Mouse (Mus musculus) splenic B cell, adult 2 months (primary cell): ENCODE results near the gene Mllt10.

ENCODE experiments used
- DNase-seq: peaks from one replicate; pipeline ENCODE4 v3.0.0-alpha.2; 2011; ENCODE audit warnings: low read depth, low spot score
- H3K27me3 ChIP-seq: 2 replicates; pipeline ENCODE4 v1.6.1; 2012; ENCODE audit warnings: mild to moderate bottlenecking, low read length, moderate library complexity, mixed read lengths; ENCODE audit not compliant: control insufficient read depth, poor library complexity, insufficient read depth, severe bottlenecking
- H3K36me3 ChIP-seq: 2 replicates; pipeline ENCODE4 v1.6.1; 2012; ENCODE audit warnings: mild to moderate bottlenecking, low read length, moderate library complexity, mixed read lengths; ENCODE audit not compliant: control insufficient read depth, poor library complexity, insufficient read depth, severe bottlenecking

Gene Mllt10

GRCm38 (mm10) chr2:18045143-18045780, 9.8 kb upstream of the Mllt10 start:
- H3K27me3 ChIP-seq = peaks cover 2% of the 10 kb centered on the region; the same call in 1 of the 2 replicates
- no peaks in the 10 kb centered on the region for H3K36me3 ChIP-seq
- DNase-seq = no peak

DNA sequence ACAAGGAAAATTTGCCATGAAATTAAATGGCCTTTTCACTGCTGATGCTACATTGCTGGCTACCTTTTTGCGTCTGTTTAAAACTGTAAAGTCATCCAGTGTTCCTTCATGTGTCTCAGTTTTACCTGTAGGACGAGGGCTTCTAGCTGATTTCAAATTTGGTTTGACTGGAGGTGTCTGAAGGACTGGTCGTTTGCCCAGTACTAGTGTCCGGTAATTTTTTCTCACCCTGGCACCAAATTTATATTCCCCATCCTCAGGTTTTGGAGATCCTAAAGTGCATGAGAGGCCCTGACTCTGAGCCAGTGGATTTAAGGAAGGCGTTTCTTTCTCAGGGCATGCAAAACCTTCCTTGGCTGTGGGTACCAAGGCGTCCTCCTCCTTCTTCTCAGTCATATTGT, 9.3 kb upstream of the Mllt10 start:
- Histone ChIP-seq H3K27me3 (peaks cover 2% of the 10 kb centered on the region; the same call in 1 of the 2 replicates), H3K36me3 (no peaks in the 10 kb centered on the region)
- DNase-seq = no peak

DNA sequence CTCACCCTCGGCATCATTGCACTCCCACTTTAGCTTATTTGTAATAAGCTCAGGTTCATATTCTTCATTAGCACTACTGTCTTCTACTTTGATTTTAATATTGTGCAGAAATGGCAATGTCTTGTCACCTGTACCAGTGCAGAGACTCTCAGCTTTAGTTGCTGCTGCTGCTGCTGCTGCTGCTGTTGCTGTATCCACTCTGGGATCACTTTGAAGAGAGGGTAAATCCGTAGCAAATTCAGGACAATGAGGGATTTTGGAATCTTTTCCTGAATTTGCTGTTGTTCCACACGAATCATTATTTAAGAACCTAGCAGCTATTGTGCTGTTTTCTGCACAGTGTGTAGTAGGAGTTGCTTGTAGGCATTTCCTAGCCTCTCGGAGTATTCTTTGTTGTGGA, 8.9 kb upstream of the Mllt10 start:
- Histone ChIP-seq H3K27me3 (peaks cover 2% of the 10 kb centered on the region; the same call in 1 of the 2 replicates), H3K36me3 (no peaks in the 10 kb centered on the region)
- no peak for DNase-seq

DNA sequence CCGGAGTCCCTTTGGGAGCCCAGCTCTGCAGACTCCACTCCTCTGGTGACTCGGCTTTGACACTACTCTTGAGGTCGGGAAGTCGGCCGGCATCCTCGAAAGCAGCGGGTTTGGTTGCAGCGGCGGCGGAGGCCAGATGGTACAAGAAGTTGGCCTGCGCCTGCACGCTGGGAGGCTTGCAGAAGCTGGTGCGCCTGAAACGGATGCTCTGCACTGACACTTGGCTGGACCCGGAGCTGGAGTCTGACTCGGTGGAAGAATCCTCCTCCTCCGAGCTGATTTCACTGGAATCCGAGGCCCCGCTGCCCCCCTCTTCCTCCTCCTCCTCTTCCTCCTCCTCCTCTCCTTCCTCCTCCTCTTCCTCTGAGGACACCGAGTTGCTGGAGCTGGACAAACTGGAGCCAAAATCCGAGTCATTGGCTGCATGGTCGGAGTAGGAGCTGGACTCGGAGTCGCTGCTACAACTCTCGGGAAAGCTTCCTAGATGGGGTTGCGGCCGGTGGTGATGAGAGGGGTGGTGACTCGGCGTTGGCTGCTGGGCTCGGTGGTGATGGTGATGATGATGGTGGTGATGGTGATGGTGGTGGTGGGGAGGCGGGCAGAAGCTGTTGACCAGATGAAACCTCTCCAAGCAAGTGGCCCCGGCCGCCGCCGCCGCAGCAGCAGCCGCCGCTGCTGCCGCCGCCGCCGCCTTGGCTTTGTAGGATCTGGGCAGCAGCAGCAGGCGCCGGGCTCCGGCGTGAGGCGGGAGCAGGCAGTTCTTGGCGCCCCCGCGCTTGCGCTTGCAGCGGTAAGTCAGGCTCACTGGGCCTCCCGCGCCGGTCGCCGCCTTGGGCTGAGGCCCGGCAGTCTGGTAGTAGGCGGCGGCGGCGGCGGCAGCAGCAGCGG, 8.0 kb upstream of the Mllt10 start:
- H3K27me3 ChIP-seq = peaks cover 2% of the 10 kb centered on the region; the same call in 1 of the 2 replicates
- peak; percentile 58 for DNase-seq
- no peaks in the 10 kb centered on the region for H3K36me3 ChIP-seq

DNA sequence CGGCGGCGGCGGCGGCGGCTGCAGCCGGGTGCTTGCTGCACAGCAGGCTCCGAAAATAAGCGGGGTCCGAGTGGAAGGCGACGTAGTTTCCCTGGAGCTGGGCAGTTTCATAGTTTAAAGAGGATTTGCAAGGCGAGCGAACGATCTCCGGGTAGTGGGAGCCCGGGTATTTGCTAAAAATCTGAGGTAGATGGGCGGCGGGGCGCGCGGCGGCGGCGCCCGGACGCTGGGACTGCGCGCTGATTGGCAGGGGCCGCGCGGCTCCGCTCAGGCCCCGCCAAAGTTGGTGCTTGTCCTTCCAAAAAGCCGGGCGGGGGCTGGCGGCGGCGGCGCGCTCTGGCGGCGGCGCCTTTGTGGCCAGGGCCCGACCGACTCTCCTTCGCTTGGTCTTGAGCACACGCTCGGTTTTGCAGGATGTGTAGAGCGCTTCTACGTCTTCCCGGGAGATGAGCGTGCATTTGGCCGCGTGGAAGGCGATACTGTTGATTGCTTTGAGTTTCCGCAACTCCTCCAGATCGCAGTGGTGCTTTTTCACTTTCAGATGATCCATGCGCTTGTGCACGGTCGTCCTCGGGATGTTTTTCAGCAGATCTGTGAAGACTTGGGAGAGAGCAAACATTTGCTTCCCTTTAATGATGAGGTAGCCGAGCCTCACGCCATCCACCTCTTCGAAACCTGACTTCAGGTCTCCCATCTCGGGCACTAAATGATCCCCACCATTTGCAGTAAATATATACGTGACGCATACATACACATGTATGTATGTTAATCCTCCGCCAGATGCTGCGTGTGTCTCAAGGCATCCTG, 7.2 kb upstream of the Mllt10 start:
- peak; percentile 50 for DNase-seq
- Histone ChIP-seq H3K27me3 (peaks cover 2% of the 10 kb centered on the region; the same call in 1 of the 2 replicates), H3K36me3 (no peaks in the 10 kb centered on the region)

DNA sequence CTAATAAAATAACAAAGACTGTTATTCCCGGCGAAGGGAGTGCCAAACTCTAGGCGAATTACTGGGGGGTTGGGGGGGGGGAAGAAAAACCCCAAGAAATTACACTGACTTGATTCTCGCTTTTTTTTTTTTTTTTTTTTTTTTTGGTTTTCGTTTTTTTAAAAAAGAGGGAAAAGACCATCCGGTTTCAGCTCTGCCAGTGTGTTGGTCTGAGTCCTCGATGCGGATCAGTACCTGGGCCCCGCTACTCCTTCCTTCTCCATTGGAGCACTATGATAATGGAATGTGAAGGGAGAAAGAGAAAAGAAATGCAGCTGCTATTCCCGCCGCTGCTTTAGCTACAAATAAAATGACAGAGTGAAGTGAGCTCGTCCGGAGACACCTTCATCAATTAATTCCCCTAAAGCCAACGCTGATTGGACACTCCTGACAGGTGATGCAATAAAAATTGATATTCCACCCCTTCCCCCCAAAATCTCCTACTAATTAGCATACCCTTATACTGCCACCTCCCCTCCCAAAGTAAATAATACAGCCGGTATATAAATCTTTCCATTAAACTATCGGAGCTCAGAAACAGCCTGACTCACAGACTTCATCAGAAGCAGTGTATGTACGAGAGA, 6.5 kb upstream of the Mllt10 start, which contains the start of gene Skida1:
TSS of gene Skida1 (minus strand) at position 599 of the 623 bp plus-strand sequence.
- Histone ChIP-seq H3K36me3 (no peaks in the 10 kb centered on the region), H3K27me3 (peaks cover 2% of the 10 kb centered on the region; the same call in 1 of the 2 replicates)
- no peak for DNase-seq

GRCm38 (mm10) chr2:18049279-18049821, 5.7 kb upstream of the Mllt10 start:
- Histone ChIP-seq H3K36me3 (no peaks in the 10 kb centered on the region), H3K27me3 (peaks cover 2% of the 10 kb centered on the region; the same call in 1 of the 2 replicates)
- DNase-seq = no peak

DNA sequence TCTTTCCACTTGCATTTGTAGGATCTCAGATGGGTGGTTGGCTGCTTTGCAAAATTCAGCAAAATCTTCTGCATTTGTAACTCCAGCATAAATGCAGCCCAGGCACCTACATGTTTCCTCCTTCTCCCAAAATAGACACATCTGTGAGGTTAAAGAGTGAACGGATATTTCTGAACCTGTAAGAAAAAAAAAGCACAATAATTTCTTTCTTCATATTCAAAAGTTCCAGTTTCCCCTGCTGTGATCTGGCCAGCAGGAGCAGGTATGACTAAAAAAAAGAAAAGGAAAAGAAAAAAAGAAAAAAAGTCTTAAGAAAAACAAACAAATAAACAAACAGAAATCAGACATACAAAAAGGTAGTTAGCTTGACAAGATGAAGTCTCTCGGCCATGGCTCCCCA, 5.0 kb upstream of the Mllt10 start:
- no peaks in the 10 kb centered on the region for H3K36me3 ChIP-seq
- DNase-seq = no peak
- H3K27me3 ChIP-seq = peaks cover 2% of the 10 kb centered on the region; the same call in 1 of the 2 replicates

DNA sequence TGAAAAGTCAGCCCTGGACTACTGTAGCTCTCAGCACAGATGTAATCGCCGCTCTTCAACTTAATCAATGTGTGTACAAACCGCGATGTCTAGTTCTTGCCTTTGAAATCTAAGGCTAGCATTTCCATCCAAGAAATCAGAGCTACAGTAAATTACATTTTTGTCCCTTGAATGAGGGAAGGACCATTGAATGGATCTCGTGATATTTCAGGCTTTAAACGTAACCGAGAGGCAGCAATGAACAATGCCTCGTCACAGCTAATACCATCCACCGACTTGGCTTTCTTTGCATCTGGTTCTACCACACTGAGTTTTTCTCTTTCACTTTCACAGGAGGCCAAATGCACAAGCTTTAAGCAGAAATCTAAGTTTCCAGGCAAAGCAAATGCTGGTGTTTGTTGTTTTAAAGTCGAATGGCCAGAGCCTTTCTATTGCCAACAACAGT, 4.5 kb upstream of the Mllt10 start:
- peaks cover 2% of the 10 kb centered on the region; the same call in 1 of the 2 replicates for H3K27me3 ChIP-seq
- peak; percentile 73 for DNase-seq
- no peaks in the 10 kb centered on the region for H3K36me3 ChIP-seq

- Histone ChIP-seq H3K27me3 (peaks cover 2% of the 10 kb centered on the region; the same call in 1 of the 2 replicates), H3K36me3 (no peaks in the 10 kb centered on the region)
- no peak for DNase-seq
Observed at GRCm38 (mm10) chr2:18051026-18051830, 3.8 kb upstream of the Mllt10 start.

- peaks cover 2% of the 10 kb centered on the region; the same call in 1 of the 2 replicates for H3K27me3 ChIP-seq
- no peak for DNase-seq
- H3K36me3 ChIP-seq = no peaks in the 10 kb centered on the region
Observed at GRCm38 (mm10) chr2:18051831-18052170, 3.2 kb upstream of the Mllt10 start.

- no peak for DNase-seq
- no peaks in the 10 kb centered on the region for H3K36me3 ChIP-seq
- peaks cover 2% of the 10 kb centered on the region; the same call in 1 of the 2 replicates for H3K27me3 ChIP-seq
Observed at GRCm38 (mm10) chr2:18052581-18052980, 2.5 kb upstream of the Mllt10 start.

DNA sequence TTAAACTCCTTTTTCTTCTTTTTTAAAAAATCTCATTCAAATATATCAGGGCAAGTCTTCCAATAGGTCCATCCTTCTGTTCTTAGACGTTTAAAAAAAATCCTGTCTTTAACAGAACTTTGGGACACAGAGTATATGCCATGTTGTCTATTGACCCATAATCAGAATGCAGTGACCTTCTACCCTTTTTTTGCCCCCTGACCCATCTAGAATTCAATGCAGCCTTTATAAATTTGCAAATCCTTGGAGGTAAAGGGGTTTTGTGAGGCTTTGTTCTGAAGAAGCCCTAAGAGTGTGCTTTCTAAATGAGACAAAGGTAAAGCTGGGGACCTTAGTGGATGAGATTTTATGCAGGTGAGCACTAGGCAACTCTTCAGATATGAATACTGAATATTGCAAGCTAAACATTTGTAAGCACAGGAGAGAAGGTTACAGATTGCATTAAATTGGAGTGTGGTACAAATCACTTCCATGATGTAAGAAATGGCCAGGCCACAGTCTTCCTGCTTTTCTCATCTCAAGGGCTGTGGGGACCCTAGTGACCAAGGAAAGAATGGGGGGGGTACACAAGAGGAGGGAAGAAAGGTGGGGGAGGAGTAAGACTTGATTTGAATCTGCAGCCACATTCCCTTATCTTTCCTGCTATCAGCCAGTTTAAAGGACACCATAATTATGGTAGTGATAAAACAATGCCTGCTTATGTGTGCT, 1.6 kb upstream of the Mllt10 start:
- Histone ChIP-seq H3K36me3 (no peaks in the 10 kb centered on the region), H3K27me3 (peaks cover 2% of the 10 kb centered on the region; the same call in 1 of the 2 replicates)
- no peak for DNase-seq
